Mouse (Mus musculus): Measurements from ENCODE around the gene Cmip. TPM values are rescaled to one million over a fixed set of nuclear protein-coding genes. Genes with fewer than 3 reads are reported as not detected.
A peak's percentile ranks its signal among the peaks of the same experiment; 100 is the strongest.

Cmip gene
- polyA plus RNA-seq, 1 experiment = 16.2 TPM

- 80% methylated on average over 10 of the region's 10 CpGs for WGBS
- Histone ChIP-seq H3K27ac (ENCODE audit: control insufficient read depth, insufficient read depth, low read depth, low read length, poor library complexity) (no peak overlapping the region), H3K4me1 (ENCODE audit: control insufficient read depth, insufficient read depth, low read length) (peaks cover 2% of the 10 kb centered on the region; the same call in 1 of the 2 replicates), H3K4me3 (replicated peaks; ENCODE audit: control insufficient read depth, low read depth, low read length) (no peak overlapping the region)
- TF ChIP-seq POLR2A (IDR thresholded peaks at IDR 0.05; ENCODE audit: borderline replicate concordance, control insufficient read depth, low read depth, low read length) (no peak), CTCF (IDR thresholded peaks at IDR 0.05; ENCODE audit: control insufficient read depth, insufficient read depth, low read length) (no peak)
These were observed 231.6 kb downstream of the Cmip start for GRCm38 (mm10) chr8:117488246-117489005.

GRCm38 (mm10) chr8:117493543-117493942, 236.7 kb downstream of the Cmip start:
- 56% methylated on average over 9 of the region's 9 CpGs for WGBS
- Histone ChIP-seq H3K4me1 (ENCODE audit: control insufficient read depth, insufficient read depth, low read length) (peaks cover 8% of the 10 kb centered on the region), H3K27ac (ENCODE audit: control insufficient read depth, insufficient read depth, low read depth, low read length, poor library complexity) (no peak overlapping the region), H3K4me3 (replicated peaks; ENCODE audit: control insufficient read depth, low read depth, low read length) (no peak overlapping the region)
- no peak for TF ChIP-seq POLR2A (IDR thresholded peaks at IDR 0.05; ENCODE audit: borderline replicate concordance, control insufficient read depth, low read depth, low read length)
- TF ChIP-seq CTCF (IDR thresholded peaks at IDR 0.05; ENCODE audit: control insufficient read depth, insufficient read depth, low read length) = no peak

- Histone ChIP-seq H3K27ac (ENCODE audit: control insufficient read depth, insufficient read depth, low read depth, low read length, poor library complexity) (peak overlapping the region; percentile 9; the same call in 1 of the 2 replicates), H3K4me3 (replicated peaks; ENCODE audit: control insufficient read depth, low read depth, low read length) (no peak overlapping the region), H3K4me1 (ENCODE audit: control insufficient read depth, insufficient read depth, low read length) (peaks cover 8% of the 10 kb centered on the region)
- no peak for TF ChIP-seq POLR2A (IDR thresholded peaks at IDR 0.05; ENCODE audit: borderline replicate concordance, control insufficient read depth, low read depth, low read length)
- no peak for TF ChIP-seq CTCF (IDR thresholded peaks at IDR 0.05; ENCODE audit: control insufficient read depth, insufficient read depth, low read length)
- 27% methylated on average over 2 of the region's 2 CpGs for WGBS
These were observed 238.0 kb downstream of the Cmip start for GRCm38 (mm10) chr8:117494874-117495273.

GRCm38 (mm10) chr8:117498179-117498914, 241.5 kb downstream of the Cmip start, which contains the start of gene Plcg2:
Plcg2 (plus strand) TSS chr8:117498291.
- TF ChIP-seq CTCF (IDR thresholded peaks at IDR 0.05; ENCODE audit: control insufficient read depth, insufficient read depth, low read length) (no peak), POLR2A (IDR thresholded peaks at IDR 0.05; ENCODE audit: borderline replicate concordance, control insufficient read depth, low read depth, low read length) (peak; percentile 60; the same call in 1 of the 2 replicates)
- Histone ChIP-seq H3K4me3 (replicated peaks; ENCODE audit: control insufficient read depth, low read depth, low read length) (peak within 1 kb of the TSS; percentile 97), H3K4me1 (ENCODE audit: control insufficient read depth, insufficient read depth, low read length) (peaks cover 6% of the 10 kb centered on the region), H3K27ac (ENCODE audit: control insufficient read depth, insufficient read depth, low read depth, low read length, poor library complexity) (peak within 1 kb of the TSS; percentile 98)
- WGBS = 1% methylated on average over 62 of the region's 62 CpGs

GRCm38 (mm10) chr8:117498915-117499540, 242.2 kb downstream of the Cmip start:
- TF ChIP-seq POLR2A (IDR thresholded peaks at IDR 0.05; ENCODE audit: borderline replicate concordance, control insufficient read depth, low read depth, low read length) (no peak), CTCF (IDR thresholded peaks at IDR 0.05; ENCODE audit: control insufficient read depth, insufficient read depth, low read length) (no peak)
- Histone ChIP-seq H3K4me1 (ENCODE audit: control insufficient read depth, insufficient read depth, low read length) (peaks cover 4% of the 10 kb centered on the region), H3K27ac (ENCODE audit: control insufficient read depth, insufficient read depth, low read depth, low read length, poor library complexity) (peak overlapping the region; percentile 98), H3K4me3 (replicated peaks; ENCODE audit: control insufficient read depth, low read depth, low read length) (peak overlapping the region; percentile 97)
- 3% methylated on average over 20 of the region's 20 CpGs for WGBS

GRCm38 (mm10) chr8:117500232-117500823, 243.5 kb downstream of the Cmip start:
- H3K27ac ChIP-seq (ENCODE audit: control insufficient read depth, insufficient read depth, low read depth, low read length, poor library complexity) = no peak overlapping the region
- H3K4me1 ChIP-seq (ENCODE audit: control insufficient read depth, insufficient read depth, low read length) = peaks cover 1% of the 10 kb centered on the region; the same call in 1 of the 2 replicates
- no peak overlapping the region for H3K4me3 ChIP-seq (replicated peaks; ENCODE audit: control insufficient read depth, low read depth, low read length)
- no peak for TF ChIP-seq POLR2A (IDR thresholded peaks at IDR 0.05; ENCODE audit: borderline replicate concordance, control insufficient read depth, low read depth, low read length)
- no peak for TF ChIP-seq CTCF (IDR thresholded peaks at IDR 0.05; ENCODE audit: control insufficient read depth, insufficient read depth, low read length)
- WGBS = 25% methylated on average over 5 of the region's 5 CpGs

- peaks cover 1% of the 10 kb centered on the region; the same call in 1 of the 2 replicates for H3K4me1 ChIP-seq (ENCODE audit: control insufficient read depth, insufficient read depth, low read length)
- no peak overlapping the region for H3K4me3 ChIP-seq (replicated peaks; ENCODE audit: control insufficient read depth, low read depth, low read length)
- H3K27ac ChIP-seq (ENCODE audit: control insufficient read depth, insufficient read depth, low read depth, low read length, poor library complexity) = no peak overlapping the region
- 86% methylated on average over 6 of the region's 6 CpGs for WGBS
- no peak for TF ChIP-seq CTCF (IDR thresholded peaks at IDR 0.05; ENCODE audit: control insufficient read depth, insufficient read depth, low read length)
- TF ChIP-seq POLR2A (IDR thresholded peaks at IDR 0.05; ENCODE audit: borderline replicate concordance, control insufficient read depth, low read depth, low read length) = no peak
These were observed 244.5 kb downstream of the Cmip start for GRCm38 (mm10) chr8:117501323-117501722.

All from bone marrow, adult 2 months (tissue).